Mouse (Mus musculus) frontal cortex, adult (tissue): ENCODE data around the gene Apoc4.

Source experiments
- ATAC-seq: cut with Nextera tagmentation; 2 replicates; pipeline ENCODE4 v1.9.2; 2017; ENCODE audit warnings: mild to moderate bottlenecking, moderate library complexity, mixed read lengths; ENCODE audit not compliant: low TSS enrichment

The Apoc4 gene

DNA sequence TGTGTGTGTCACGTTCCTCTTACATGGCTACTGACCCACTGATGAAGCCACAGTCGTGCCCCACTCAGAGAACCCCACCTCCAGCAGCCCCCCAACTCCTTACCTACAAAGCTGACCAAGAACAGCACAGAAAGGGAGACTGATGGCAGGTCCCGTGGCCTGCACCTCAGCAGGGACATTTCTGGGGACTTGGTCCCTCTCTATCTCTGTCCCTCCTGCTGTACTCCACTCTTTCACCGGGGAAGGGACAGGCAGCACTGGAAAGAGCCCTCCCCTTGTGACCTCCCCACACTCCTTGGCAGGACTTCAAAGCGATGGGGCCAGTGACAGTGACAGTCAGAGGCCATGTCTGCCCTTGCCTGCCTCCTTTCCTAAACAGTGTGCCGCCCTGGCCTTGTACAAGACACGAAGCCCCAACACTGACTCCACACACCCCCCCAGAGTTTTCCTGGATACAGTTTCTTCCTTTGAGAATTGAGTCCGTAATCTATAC is at the start of gene Apoc4, which contains the start of gene Gm44805:
Gene Apoc4, minus strand, starts transcription at position 278 of the 493 bp plus-strand sequence.
Gene Gm44805, minus strand, starts transcription at position 222 of the 493 bp plus-strand sequence.
- no peak for ATAC-seq

- ATAC-seq: no peak
Observed at GRCm38 (mm10) chr7:19726541-19726940, 45.3 kb upstream of the Apoc4 start.

DNA sequence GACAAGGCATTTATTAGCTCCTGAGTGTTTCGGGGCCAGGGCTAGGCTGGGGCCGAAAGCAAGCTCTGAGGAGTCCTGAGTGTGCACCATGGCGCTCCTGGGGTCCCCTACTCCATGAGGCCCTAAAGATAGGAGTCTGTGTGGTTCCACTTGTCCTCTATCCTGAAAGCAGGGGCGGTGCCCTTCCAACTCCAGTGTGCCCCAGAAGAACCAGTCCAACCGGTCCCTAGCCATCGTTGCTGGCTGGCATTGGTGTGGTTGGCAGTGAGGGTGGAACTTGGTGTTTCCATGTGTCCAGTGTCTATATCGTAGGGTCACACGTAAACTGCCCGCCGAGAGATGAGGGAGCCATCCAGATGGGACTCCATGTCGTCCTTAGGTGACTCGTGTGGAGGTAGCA is 42.9 kb upstream of the Apoc4 start:
- ATAC-seq: no peak

- no peak for ATAC-seq
Observed at GRCm38 (mm10) chr7:19722754-19723195, 41.5 kb upstream of the Apoc4 start.

- ATAC-seq: no peak
Observed at GRCm38 (mm10) chr7:19719200-19719599, 37.9 kb upstream of the Apoc4 start.

DNA sequence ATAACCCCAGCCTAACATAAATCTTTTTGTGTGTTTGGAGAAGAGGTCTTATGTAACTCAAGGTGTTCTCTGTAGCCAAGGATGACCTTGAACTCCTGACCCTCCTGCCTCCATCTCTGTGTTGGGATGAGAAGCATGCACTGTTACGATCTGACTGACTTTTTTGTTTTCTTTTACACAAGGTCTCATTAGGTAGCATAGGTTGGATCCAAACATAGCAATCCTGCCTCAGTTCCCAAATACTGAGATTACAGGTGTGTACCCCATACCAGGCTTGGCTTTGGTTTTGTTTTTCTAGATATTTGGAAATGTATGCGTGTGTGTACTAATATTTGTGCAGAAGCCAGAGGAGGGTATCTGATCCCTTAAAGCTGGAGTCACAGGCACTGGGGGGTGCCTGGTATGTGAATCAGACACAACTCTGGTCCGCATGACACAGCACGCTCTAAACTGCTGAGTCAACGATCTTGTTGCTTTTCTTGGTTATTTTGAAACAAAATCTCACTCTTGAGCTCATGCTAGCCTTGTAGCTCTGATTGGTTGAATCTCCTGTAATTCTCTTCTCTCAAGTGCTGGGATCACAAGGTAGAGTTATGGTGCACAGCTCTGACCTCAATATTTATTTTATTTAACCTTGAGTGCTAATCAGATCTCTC is 37.1 kb upstream of the Apoc4 start:
- no peak for ATAC-seq

GRCm38 (mm10) chr7:19717346-19717745 is 36.1 kb upstream of the Apoc4 start:
- no peak for ATAC-seq

DNA sequence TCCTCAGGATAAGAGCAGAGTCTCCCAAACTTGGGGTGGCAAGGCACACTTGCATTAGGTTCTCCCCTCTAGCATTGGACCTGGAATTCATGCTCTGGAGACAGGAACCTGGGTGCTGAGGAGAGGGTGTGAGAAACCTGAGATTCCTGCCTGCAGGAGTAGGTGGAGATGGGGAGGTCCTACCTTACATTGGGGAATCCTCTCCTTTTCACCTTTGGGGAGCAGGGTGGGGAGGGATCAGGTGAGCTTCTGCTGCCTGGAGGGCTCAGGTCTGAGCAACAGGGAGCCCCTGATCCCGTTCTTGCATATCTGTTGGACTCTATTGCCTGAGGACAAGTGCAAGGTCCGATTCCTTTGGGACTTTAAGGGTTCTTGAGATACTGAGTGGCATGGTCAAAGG is 35.5 kb upstream of the Apoc4 start:
- ATAC-seq: no peak

DNA sequence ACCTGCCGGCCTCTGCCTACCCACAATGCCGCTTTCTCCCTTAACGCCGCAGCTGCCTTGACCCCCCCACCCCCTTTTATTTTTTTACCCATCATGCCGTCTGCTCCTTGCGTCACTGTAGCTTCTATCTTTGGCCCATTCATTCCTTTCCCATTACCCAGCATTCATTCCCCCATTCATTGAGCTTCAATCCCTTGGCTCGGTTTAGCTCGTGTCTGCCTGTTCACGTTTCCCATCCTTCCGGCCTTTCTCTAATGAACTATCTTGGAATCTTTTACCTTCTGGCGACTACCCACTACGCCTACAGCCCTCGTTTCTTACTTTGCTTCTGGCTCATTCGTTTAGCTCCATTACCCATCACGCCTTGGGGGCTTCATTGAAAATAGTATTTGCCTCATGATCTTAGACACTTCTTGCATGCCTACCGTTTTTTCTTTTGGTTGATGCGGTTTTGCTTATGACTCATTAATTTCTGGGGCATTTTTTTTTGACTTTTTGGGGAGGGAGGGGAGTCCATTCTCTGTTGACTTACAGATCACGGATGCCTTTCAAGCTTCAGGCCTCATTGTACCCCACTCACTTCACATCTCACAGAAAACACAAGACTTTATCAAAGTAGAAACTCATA is 34.9 kb upstream of the Apoc4 start:
- ATAC-seq: peak; percentile 49; the same call in 1 of the 2 replicates

- ATAC-seq: peak; percentile 93
Observed at GRCm38 (mm10) chr7:19715239-19716054, 34.2 kb upstream of the Apoc4 start, which contains the start of gene Tomm40. TSS of gene Tomm40 (minus strand) at chr7:19715438.

DNA sequence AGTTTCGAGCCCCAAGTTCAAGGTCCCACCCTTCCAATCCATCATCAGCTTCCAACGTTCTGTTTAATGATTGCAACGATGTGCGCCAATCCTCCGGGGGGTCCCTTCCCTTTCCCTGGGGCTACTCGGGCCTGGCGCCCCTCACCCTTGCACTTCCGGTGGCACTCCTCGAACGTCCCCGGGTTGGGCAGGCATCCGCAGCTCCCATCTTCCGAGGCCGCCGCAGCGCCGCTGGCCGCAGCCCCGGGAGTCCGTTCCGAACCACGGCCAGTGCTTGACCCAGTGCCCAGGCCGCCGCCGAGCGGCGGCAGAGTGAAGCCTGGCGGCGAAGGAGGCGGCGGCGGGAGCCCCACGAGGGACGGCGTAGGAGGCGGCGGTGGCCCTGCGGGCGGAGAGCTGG is 33.6 kb upstream of the Apoc4 start:
- ATAC-seq: no peak

- no peak for ATAC-seq
Observed at GRCm38 (mm10) chr7:19713598-19713997, 32.3 kb upstream of the Apoc4 start.

DNA sequence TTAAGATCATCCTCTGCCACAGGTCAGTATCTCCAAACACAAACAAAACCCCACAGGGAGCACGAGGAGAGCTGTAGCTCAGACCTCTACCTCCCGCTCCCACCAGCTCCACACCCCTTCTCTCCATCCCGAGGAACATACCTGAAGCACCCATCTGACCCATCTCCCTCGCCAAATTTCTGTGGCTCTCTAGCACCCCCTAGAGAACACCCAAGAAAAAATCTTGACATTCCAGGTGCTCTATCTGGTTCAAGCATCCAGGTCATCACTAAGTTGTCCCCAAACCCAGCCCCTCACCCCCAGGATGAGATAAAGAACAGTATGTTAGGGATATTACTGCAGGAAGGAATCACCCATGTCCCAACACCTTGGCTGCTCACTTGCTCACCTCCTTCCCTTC is 31.9 kb upstream of the Apoc4 start:
- ATAC-seq: no peak

- no peak for ATAC-seq
Observed at GRCm38 (mm10) chr7:19712414-19712813, 31.1 kb upstream of the Apoc4 start.

GRCm38 (mm10) chr7:19710650-19711049 is 29.4 kb upstream of the Apoc4 start:
- no peak for ATAC-seq

- no peak for ATAC-seq
Observed at GRCm38 (mm10) chr7:19705271-19705670, 24.0 kb upstream of the Apoc4 start.

- no peak for ATAC-seq
Observed at GRCm38 (mm10) chr7:19704475-19704874, 23.2 kb upstream of the Apoc4 start.

GRCm38 (mm10) chr7:19702859-19703555 is 21.7 kb upstream of the Apoc4 start:
- ATAC-seq: no peak

DNA sequence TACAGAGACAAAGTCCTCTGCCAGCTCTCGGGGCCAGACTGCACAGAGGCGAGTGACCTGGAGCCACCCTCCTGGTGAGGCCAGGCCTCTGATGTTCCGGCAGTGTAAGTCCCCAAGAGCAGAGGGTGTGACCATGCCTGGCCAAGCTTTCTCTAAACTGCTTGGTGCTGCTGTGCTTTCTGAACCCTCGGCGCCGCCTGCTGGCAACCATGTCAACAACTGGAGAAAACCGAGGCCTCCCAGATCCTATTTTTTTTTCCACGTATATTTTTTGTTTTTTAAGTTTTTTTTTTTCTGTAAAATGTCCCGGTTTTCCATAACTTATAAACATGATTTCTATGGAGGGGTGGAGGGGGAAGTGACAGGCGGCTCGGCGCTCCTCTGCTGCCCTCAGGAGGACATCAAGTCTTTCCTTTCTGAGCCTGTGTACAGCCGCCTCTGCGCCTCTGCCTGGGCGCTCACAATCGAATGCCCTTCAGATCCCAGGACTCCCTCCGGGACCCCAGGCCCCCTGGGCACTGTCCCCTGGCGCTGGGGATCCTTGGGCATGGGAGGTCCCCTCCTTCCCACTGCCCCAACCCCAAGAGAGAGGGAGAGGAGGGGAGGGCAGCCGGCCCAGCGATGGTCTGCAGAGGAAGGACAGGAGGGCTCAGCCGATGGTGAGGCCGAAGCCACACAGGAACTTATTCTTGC is 19.9 kb upstream of the Apoc4 start:
- peak; percentile 53 for ATAC-seq

- ATAC-seq: no peak
Observed at GRCm38 (mm10) chr7:19700299-19701068, 19.2 kb upstream of the Apoc4 start.

DNA sequence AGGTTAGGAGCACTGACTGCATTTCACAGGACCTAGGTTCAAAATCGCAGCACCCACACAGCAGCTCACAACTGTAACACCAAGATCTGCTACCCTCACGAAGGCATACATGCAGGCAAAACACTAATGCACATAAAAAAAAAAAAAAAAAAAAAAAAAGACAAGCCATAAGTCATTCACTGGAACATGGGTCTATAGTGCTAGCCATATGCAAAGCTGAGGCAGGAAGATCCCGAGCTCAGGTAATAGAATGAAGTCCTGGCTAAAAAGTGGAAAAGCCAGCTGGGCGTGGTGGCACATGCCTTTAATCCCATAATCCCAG is 18.5 kb upstream of the Apoc4 start:
- no peak for ATAC-seq
